Mouse (Mus musculus): ENCODE data around the gene Ski.
A peak's percentile ranks its signal among the peaks of the same experiment; 100 is the strongest.
"Not testable (repeated sequence)": the region's sequence is repeated elsewhere in the genome, so short reads cannot be mapped to it uniquely, and the experiment has no call there.

The Ski gene

DNA sequence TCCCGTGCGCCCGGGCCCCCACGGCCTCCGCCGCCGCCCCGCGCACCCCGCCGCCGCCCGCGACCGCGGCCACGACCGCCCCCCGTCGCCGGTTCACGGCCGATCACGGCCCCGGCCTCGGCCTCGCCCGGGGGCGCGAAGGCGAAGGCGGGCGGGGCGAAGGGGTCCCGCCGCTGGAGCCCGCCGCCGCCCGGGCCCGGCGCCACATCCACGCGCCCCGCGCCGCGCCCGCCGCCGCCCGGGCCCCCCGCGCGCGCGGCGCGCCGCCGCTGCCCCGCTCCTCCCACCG is at the start of gene Ski:
Gene Ski (minus strand): TSS at position 41 of the 289 bp plus-strand sequence.
- DNase-seq (ENCODE audit: extremely low read depth, low read depth), result no peak

DNA sequence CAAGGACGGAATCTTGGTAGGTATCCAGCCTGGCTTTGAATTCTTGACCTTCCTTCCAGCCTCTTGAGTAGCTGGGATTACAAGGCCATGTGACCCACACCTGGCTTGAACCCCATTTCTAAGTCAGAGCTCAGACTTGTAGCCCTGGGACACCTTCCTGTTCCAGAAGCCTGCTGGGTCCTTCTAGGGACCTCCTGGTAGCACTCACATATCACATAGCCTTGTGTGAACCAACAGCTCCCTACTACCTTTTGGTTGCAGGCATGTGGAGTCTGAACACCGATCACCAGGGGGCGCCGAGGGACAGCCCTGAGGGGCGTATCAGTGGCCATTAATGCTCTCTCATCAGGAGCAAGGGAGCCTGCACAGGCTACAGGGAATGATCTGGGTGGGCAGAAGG is 46.0 kb upstream of the Ski start:
- peak; percentile 11 for DNase-seq (ENCODE audit: extremely low read depth, low read depth)

DNA sequence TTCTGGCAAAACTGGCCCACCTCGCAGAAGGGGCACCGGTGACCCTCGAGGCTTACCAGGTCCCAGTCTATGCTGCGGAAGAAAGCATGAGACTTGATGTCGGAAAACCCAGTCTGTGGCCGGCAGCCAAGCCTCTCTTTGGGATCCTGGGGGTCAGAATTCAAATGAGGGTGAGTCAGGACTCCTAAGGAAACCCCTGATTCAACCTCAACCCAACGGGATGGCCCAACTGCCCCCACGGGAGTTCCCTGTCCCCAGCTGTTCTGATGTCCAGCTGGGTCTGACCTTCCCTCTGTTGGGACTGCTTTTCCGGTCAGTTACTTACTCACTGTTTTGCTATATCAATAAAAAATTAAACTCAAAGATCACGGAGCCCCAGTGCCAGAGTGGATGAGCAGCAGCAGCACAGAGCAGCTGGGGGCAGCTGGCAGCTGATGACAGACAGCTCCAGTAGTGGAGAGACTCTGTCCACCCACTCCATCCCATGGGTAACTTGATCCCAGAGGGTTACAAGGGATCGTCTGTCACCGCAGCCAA is 45.3 kb upstream of the Ski start:
- no peak for DNase-seq (ENCODE audit: extremely low read depth, low read depth)

DNA sequence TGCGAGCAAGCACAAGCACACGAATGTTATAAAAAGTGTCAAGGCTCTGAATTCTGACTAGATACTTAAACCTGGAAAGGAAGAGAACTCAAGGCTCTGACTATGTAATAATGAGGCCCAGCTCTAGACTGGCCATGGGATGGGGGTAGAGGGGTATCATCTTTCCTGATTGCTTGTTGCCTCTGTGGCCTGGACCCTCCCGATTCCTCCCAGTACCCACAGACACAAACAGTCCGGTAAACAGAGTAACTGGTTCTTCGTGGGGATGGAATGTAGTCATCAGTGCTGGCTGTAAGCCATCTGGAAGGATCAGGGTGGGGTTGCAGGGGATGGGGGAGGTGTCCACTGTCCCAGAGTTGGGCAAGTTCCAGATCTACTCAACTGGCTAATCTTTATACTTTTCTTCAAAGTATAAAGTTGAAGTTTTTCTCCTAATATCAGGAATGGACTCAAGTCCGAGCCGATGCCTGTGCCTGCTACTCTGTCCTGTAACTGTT is 44.7 kb upstream of the Ski start:
- DNase-seq (ENCODE audit: extremely low read depth, low read depth), result no peak

DNA sequence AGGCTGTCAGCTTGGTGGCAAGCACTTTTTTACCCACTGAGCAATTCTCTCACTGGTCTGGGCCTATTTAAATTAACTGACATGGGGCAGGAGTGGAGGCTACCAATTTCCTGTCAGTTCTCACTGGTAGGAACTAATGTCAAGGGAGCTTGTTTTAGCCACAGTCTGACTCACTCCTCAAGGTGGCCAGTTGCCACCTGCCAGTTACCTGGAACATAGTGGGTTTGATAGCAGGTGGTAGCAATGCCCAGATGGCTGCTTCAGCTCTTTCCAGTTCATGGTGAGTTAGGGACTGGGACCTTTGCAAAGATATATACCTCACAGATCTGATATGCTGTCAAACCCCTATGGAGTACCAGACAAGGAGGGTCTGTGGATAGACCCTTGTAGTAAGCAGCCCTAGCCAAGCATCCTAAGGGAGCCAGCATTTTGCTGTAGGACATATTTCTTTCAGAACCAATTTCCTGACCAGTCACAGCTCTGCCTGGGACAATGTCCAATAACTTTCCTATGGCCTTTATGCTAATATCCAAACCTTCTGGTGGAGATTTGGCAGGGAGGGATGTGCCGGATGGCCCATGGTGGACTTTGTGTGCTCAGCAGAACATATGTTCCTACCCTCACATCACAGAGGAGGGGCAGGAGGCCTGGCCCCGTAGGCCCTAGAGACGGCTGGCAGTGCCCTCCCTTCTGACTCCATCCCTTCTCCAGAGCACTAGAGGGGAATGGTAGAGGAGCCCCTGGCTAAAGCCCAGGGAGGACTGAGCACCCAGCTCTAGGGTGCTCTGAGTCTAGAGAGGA is 42.3 kb upstream of the Ski start:
- no peak for DNase-seq (ENCODE audit: extremely low read depth, low read depth)

DNA sequence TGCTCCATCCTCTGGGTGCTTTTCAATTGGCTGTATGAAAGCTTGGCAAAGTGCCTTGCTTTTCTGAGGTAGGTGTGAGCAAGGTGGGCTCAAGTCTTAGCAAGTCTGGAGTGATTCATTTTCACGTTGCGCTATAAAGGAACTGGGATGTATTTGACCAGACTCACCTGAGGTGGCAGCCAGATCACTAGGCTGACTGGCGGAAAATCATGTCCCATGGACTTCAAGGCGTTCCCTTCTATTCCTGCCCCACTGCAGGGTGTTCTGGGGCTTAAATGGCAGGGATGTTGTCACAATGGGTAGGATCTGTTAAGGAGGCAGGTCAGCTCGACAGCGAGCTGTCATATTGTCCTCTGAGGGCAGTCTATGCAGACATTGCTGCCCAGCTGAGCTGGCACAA is 29.9 kb upstream of the Ski start:
- DNase-seq (ENCODE audit: extremely low read depth, low read depth), result no peak

DNA sequence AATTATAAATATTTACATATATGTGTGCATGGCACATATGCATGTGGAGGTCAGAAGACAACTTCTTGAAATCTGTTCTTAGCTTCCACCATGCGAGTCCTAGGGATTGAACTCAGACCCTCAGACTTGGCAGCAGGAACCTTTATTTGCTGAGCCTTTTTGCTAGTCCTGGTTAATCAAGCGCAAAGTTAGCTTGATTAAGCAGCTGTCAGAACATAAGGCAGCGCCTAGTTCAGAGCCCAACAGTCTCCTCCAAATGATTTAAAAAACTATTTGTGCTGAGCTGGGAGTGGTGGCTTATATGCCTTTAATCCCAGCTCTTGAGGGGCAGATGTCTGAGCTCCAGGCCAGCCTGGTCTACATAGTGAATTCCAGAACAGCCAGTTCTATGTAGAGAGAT is 28.8 kb upstream of the Ski start:
- no peak for DNase-seq (ENCODE audit: extremely low read depth, low read depth)

DNA sequence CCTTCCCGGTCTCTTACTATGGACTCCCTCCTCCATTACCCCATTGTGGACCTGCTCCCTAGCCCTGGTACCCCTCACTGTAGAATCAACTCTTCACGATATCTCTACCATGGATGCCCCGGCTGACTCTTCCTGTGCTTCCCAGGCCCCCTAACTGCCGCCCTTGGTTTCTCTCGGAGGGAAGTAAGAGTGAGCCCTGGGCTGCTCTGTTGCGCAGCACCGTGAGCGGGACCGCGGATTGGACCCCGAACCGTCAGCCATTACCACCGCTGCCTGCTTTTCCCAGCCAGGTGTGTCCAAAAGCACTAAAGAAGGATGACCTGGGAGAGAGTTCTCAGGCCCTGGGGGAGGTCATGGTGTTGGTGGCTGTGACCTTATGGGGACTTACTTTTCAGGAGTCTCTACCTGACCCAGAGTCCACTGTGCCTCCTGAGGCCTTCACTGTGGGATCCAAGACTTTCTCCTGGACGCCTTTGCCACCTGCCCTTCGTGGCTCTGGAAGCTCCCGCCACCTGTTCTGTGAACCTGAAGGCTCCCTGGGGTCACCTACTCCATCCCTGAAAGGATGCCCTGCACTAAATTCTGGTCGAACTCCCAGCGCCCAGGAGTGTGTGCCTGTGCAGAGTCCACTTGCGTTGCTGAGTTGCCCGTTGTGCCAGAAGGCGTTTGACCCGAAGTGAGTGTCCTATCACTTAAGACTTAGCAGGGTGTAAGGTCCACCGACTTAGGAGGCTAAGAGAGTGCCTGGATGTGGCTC is 28.1 kb upstream of the Ski start:
- peak; percentile 30 for DNase-seq (ENCODE audit: extremely low read depth, low read depth)

DNA sequence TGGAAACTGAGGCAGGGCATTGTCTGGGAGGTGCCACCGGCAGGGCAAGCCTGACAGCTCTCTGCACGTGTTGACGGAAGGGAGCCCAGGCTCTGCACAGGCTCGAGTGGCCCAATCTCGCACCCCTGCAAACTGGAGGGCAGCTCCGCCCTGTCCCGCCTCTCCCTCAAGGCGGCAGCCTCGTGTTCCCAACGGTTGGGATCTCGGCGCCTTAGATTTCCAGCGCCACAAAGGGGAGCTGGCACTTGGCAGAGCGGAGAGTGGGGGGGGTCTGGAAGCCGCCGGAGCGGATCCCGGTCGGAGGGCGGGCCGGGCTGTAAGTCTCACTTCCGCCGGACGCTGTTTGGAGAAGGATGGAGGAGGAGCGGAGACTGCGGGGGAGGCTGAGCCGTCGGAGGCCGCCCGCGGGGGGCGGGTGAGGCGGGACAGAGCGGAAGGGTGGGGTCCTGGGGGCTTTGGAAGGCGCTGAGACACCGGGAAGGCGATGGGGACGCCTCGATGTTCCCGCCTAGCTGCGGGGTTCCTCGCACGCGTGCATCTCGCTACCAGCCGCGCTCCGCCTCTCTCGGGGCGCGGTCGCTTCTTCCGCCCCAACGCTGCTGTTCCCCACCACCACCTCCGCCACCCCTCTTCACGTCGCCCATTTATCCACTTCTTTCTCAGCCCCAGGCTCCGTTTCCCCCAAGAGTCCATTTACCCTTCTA is 27.4 kb upstream of the Ski start, which contains the start of gene Faap20:
Gene Faap20 (plus strand): TSS at position 155 of the 704 bp plus-strand sequence.
- DNase-seq (ENCODE audit: extremely low read depth, low read depth), result peak; percentile 73

DNA sequence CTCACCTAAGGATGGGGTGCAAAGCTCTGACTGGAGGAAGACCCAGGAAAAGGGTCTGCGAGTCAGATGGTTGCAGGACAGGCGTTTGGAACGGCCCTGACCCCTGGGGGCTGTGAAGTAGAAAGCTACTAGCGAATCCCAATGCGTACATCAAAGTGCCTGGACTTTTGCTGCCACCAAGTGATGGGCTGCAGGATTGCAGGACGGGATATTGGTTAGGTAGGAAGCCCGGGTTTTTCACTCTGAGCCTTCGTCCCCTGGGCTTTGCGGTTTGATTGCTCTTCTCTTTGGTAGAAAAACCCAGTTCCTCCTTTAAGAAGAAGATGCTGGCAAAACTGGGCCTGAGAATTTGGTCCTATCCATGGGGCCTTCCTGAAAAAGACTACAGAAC is 26.9 kb upstream of the Ski start:
- DNase-seq (ENCODE audit: extremely low read depth, low read depth), result peak; percentile 74

DNA sequence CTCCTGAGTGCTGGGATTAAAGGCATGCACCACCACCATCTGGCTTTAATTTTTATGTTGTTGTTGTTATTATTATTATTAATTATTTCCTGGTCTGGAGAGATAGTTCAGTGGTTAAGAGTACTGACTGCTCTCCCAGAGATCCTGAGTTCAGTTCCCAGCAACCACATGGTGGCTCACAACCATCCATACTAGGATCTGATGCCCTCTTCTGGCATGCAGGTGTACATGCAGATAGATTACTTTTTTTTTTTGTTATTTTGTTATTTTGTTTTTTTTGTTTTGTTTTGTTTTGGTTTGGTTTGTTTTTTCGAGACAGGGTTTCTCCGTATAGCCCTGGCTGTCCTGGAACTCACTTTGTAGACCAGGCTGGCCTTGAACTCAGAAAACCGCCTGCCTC is 25.7 kb upstream of the Ski start:
- DNase-seq (ENCODE audit: extremely low read depth, low read depth), result not testable (repeated sequence)

DNA sequence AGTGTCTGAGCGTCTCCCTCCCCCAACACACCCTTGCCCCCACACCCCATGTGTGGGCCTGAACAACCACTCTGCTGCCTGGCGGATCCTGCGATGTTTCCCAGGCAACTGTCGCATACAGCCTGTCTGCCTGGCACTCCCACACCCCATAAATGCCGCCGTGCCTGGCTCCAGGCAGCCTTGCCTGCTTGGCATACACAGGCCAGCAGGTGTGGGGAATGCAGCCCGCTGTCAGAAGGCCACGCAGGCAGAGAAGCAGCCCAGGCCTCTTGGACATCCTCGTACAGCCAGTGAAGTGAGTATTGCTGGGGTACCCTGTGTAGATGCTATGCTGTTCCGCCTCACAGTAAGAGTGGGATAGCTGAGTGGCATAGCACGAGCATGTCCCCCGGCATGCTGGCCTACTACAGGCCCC is 24.3 kb upstream of the Ski start:
- no peak for DNase-seq (ENCODE audit: extremely low read depth, low read depth)

DNA sequence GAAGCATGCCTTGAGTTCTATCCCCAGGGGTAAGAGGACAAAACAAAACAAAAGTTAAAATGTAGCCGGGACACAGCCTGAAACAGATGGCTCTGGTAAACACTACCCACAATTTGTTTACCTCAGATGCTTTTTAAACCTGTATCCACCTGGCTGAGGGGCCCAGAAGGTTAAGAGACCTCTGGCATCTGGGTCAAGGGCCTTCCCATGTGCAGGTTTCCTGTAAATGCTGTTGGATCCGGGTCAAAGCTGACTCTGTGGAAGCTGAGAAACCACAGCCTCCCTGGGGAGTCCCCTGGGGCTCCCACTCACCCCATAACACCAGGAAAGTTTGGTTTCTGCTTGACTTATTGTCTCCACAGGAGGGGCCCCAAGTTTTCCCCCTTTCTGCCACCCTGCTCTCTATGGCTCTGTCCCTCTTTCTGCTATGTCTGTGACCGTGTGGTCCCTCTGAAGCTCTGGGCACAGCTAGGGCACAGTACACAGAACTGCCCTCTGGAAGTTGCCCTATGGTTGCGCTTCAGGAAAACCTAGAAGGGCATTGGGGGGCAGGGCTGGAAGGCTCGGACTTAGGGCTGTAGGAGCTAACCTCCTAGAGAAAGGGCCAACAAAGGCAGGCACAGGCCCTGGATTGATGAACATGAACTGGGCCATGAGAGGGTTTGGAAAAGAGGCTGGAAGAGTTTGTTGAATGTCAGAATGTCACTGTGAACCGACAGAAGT is 23.5 kb upstream of the Ski start:
- DNase-seq (ENCODE audit: extremely low read depth, low read depth), result no peak

DNA sequence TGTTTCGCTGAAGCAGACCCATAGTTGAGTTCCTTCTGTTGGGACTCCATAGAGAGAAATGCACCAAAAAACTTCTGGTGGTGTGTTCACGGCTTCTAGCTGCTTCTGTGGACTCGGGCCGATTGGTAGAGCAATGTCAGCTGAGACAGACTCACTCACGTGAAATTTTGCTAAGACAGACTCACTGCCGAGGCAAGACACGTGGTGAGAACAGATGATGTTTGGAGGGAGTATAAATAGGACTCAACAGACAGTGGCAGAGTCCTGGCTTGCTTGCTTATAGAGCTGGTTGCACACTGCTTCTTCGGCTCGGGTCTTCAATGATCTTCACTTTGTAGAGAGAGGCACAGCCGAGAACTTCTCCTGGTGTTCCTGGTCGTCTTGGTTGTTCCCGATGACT is 20.8 kb upstream of the Ski start:
- no peak for DNase-seq (ENCODE audit: extremely low read depth, low read depth)

DNA sequence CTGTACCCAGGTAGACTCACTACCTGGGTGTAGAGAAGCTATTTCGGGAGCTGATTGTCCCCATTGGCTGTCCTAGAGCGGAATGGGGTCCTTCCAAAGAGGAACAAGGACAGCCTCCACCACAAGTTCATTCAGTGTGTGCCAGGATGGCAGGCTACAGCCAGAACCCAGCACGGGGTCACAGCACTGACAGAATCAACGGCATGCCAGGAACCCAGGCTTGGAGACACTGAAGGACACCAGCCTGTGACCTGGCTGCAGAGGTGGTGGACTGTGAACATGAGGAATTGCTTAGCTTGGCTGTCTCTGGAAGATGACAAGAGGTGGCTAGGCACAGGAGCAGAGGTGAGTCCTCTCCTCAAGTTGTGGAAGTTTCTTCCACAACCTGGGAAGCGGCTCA is 19.9 kb upstream of the Ski start:
- DNase-seq (ENCODE audit: extremely low read depth, low read depth), result no peak

DNA sequence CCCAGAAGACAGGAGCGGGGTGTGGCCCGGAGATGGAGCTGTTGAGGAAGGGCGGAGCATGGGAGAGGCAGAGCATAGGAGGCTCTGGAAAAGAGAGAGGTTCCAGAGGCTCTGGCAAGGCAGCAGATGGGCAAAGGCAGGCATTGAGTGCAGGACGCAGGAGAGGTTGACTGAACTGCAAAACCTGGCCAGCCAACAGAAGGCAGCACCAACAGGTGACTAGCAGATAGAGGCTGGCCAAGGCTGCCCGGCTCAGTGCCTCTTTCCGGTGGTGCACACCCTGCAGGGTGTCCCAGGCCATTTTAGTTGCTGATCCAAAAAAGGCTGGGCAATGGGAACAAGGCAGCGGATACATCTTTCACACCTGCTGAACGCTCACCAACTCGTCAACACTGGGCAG is 19.4 kb upstream of the Ski start:
- no peak for DNase-seq (ENCODE audit: extremely low read depth, low read depth)

DNA sequence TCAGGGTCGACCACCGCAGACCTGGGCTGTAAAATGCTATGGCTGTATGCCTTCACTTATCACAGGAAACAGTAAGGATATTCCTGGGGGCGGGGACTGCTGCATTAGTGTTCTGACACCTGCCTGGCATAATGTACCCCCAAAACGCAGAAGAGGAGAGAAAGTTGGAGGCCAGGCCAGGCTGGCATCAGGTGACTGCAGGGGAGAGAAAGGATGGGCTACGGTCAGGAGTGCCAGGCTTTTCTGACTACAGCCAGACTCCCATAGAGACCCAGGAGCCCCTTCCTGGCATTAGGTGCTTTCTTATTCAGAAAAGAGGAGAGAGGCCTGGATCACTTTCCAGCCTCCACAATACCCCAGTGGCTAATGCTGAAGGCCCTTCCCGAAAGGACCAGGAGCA is 17.1 kb upstream of the Ski start:
- no peak for DNase-seq (ENCODE audit: extremely low read depth, low read depth)

DNA sequence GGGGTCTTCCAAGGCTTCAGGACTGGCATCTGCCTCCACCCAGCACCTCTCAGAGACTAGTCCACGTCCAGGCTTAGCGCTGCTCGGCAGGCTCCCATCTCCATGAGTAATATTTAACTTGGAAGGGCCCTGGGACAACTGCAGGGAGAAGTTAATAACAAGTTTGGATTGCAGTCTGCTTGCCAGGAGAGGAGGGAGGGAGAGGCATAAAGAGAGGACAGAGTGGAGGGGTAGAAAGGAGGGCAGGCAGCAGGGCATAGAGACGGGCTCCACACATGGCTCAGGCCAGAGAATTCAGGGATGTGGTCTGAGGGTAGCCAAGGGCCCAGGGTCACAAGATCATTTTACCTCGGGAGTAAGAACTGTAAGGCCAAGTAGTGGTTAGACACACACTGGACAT is 15.9 kb upstream of the Ski start:
- DNase-seq (ENCODE audit: extremely low read depth, low read depth), result no peak

DNA sequence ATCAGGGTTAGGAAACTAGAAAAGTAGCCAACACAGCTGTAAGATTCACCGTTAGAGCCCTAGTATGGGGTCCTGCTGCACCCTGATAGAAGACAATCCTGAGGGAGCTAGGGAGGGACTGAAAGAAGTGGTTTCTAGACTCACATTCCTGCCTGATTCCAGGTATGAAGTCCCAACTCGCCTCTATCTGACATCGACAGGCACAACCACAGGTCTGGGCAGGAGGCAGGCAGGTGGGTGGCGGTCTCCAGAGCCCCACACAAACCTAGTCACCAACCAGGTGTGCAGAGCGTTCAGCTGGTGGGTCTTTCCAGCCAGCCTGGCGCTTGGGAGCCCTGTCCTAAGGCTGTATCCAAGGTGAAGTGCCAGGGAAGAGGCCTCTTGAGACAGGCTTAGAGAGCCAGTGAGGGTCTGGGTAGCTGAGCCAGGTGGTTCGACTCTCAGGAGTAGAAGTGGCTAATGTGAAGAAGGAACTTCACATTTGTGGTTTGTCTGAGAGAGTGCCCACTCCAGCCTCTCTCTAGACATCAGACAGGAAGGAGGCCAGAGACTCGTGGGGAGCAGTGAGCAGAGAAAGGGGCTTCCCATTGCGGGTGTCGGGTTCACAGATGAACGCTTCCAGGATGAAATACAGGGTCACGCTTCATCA is 14.5 kb upstream of the Ski start:
- DNase-seq (ENCODE audit: extremely low read depth, low read depth), result no peak

DNA sequence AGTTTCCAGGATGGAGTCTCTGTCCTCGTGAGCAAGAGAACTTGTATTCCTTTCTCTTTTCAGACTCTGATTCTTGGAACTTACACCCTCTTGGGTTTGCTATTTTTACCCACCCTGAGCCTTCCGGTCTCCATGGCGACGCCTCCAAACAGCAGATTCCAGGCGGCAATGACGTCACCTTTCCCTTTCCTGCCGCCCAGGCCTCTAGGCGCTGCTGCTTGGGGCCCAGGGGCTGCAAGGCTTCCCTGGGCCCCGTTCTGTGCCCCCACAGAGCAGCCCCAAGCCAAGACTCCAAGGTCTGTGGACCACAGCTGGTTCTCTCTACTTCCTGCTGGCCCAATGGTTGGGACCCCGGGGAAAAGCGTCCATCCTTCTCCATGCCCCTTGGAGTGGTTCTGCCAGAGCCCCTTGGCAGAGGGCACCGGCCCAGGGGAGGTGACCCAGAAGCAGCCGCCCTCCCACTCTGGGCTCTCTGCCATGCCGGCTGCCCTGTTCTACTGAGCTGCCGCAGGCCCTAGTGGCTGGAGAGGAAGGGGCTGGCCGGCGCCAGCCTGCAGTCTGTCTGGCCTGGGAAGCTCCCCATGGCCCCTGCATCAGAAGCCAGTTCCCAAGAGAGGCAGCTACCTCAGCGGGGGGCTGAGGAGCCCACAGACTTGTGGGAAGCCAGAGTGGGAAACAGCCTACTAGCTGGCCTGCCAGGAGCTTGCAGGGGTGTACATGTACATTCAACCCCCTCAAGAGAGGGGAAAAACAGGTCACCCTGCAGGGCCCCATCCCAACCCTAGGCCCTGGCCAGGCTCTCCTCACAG is 13.1 kb upstream of the Ski start:
- no peak for DNase-seq (ENCODE audit: extremely low read depth, low read depth)
